Mouse (Mus musculus) c-Kit-positive CD71-negative TER-119-negative erythroid progenitor cells, embryonic 14.5 days (primary cell): ENCODE measurements around the gene Nell1.

Experiments
- DNase-seq: peaks from one replicate; pipeline ENCODE4 v3.0.0-alpha.2; 2013; ENCODE audit warnings: low read depth

The Nell1 gene

DNA sequence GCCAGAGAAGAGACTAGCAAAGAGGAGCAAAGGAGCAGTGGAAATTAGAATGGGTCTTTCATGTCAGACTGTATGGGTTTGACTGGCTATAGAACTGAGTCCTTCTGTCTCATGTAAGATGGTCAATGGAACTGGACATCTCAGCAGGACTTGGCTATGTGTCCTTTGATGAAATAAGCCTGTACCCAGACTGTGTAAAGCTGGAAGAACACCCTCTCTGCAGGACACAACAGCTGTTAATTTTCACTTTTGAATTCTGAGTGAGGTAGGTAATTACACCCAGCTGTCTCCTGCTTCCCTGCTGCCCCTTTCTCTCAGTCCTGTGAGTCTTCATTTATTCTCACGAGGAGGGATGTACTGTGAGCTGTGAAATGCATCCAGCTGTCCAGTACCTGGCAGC lies 895.5 kb downstream of the Nell1 start:
- no peak for DNase-seq

DNA sequence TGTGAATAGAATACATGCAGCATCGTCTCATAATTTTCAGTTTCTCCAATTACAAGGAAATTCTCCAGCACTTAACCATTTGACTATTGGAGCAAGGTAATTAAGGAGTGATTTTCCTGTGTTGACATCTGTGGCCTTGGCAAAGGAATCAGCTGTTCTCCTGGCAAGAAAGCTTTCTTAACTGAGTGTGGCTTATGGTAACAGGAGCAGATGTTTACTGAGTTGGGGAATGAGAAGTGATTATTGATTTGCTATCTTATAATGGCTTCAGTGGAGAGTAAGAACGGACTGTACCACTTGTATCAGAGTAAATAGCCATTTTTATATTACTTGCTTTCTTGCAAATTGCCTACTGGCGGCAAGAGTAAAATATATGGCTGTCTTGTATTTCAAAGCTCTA lies 913.0 kb downstream of the Nell1 start:
- DNase-seq: no peak

DNA sequence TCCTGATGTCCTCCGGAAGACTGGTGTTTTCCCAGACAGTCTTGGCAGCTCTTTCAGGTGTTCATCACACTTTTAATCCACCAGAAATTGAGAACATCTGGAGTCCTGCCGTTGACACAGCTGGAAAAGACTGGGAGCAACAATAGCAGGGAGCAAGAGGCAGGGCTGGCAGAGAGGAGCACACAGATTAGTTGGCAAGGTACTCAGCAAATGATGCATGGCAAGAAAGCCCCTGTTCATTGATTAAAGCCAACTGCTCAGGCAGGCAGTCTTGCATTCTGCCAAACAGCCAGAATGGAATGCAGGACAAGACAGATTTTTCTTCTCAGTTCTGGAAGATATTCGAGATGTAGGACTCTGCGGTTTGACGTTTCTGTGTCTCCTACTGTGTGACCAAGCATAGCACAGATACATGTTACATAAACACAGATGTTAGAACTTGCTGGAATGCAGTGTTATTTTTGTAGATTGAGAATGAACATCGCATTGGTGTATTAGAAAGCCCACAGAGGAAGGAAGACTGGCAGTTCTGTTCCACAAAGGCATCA lies 925.0 kb downstream of the Nell1 start:
- DNase-seq: no peak
